Mouse (Mus musculus) heart, adult 2 months (tissue): ENCODE measurements at regions not wholly inside any gene's neighbourhood (a gene's known extent, or its start where the extent isn't known, plus 50 kb on each side); places are given as distances from the start of the nearest gene placed in this dataset.

Source experiments
- DNase-seq, 2 experiments: peaks; one replicate each; pipeline ENCODE4 v3.0.0; 2021
- H3K27ac ChIP-seq: fragments of 200-600 bp; 2 replicates; pipeline ENCODE4 v1.8.1; 2022
- H3K27me3 ChIP-seq: fragments of 200-500 bp; 2 replicates; pipeline ENCODE4 v1.6.1; 2012; ENCODE audit warnings: mild to moderate bottlenecking, low read length, inconsistent platforms, mixed read lengths; ENCODE audit not compliant: control insufficient read depth, insufficient read depth
- H3K36me3 ChIP-seq: fragments of 200-500 bp; 2 replicates; pipeline ENCODE4 v1.6.1; 2012; ENCODE audit warnings: low read length, inconsistent platforms; ENCODE audit not compliant: control insufficient read depth, insufficient read depth
- H3K4me1 ChIP-seq: fragments of 200-500 bp; 2 replicates; pipeline ENCODE4 v1.6.1; 2011; ENCODE audit warnings: low read length; ENCODE audit not compliant: control insufficient read depth, insufficient read depth
- H3K4me3 ChIP-seq: fragments of 200-600 bp; 2 replicates; pipeline ENCODE4 v1.8.1; 2022
- H3K79me2 ChIP-seq: fragments of 200-500 bp; replicated peaks from 2 replicates; pipeline ENCODE4 v1.6.1; 2012; ENCODE audit warnings: mild to moderate bottlenecking, inconsistent platforms, low read length, moderate library complexity, mixed read lengths; ENCODE audit not compliant: control insufficient read depth, insufficient read depth
- H3K9ac ChIP-seq: fragments of 200-500 bp; 2 replicates; pipeline ENCODE4 v1.6.1; 2012; ENCODE audit warnings: low read depth, mild to moderate bottlenecking, control low read depth, inconsistent platforms, low read length, mixed read lengths
- CTCF ChIP-seq: fragments of 200-600 bp; IDR thresholded peaks from 2 replicates; pipeline ENCODE4 v1.8.1; 2022; ENCODE audit warnings: antibody characterized with exemption, mild to moderate bottlenecking, moderate library complexity
- EP300 ChIP-seq: fragments of 200-500 bp; IDR thresholded peaks from 2 replicates; pipeline ENCODE4 v1.6.1; 2011; ENCODE audit warnings: low read depth, low read length, control low read depth; ENCODE audit not compliant: insufficient read depth
- POLR2A ChIP-seq: fragments of 200-500 bp; IDR thresholded peaks from 2 replicates; pipeline ENCODE4 v1.6.1; 2011; ENCODE audit warnings: mild to moderate bottlenecking, low read depth, low read length, control low read depth; ENCODE audit not compliant: insufficient read depth
- WGBS: fragments of 180-500 bp; shearing (Covaris S2); methylation state at CpG from one replicate; pipeline ENCODE4 v1.1.7; 2018; 5-methylcytosine and 5-hydroxymethylcytosine counted together
- intact Hi-C: fragments of 180-260 bp; cut with DNase I; formaldehyde crosslinking; loops from one replicate; pipeline ENCODE4 v1.15.1; 2025

DNA sequence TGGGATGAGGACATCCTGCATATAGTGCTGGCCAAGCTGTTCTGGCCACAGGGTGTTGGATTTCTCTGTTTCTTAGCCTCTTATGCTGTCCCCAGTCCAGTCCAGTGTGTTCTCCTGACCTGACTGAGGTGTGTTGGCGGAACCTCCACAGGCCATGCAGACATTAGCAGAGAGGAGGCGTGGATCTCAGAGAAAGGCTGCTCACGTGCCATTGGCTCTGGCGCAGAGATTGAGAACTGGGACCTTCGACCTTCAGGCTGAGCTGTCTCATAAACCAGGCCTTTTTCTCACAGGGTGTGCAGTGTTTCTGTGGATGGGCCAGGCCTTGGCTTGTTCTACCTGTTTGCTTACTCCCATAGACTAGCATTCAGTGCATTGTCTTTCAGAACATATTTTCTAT is 66.3 kb upstream of the Cnih3 start:
- Histone ChIP-seq H3K4me3 (no peak overlapping the region), H3K27me3 (peaks cover 2% of the 10 kb centered on the region; the same call in 1 of the 2 replicates), H3K27ac (no peak overlapping the region), H3K4me1 (no peaks in the 10 kb centered on the region), H3K36me3 (no peaks in the 10 kb centered on the region), H3K9ac (no peak overlapping the region), H3K79me2 (no peaks in the 10 kb centered on the region)
- TF ChIP-seq EP300 (no peak), CTCF (no peak), POLR2A (no peak)
- 88% methylated on average over 5 of the region's 5 CpGs for WGBS
- intact Hi-C loops, result no loop called here
- no peak for DNase-seq

DNA sequence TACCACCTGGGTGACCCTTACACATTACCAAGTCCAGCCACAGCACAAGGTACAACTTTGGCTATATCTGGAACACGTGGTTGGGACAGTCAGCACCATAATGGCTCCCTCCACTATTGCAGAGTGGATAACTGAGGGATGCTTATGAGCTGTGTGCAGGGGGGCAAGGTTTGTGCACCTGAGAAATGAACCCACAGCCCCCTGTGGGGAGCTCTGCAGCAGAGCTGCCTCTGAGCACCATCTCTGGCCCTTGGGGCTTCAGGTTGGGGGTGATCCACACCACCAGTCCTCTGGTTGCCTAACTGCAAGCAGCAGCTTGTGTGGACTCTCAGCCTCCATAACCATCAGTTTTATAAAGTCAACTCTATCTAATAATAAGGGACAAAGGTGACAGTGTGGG is 65.3 kb upstream of the Cnih3 start:
- intact Hi-C loops, result no loop called here
- no peak for TF ChIP-seq CTCF
- TF ChIP-seq EP300, result no peak
- no peak for TF ChIP-seq POLR2A
- DNase-seq, result no peak
- no peak overlapping the region for H3K9ac ChIP-seq
- WGBS, result 79% methylated on average over 1 of the region's 1 CpGs
- H3K79me2 ChIP-seq, result no peaks in the 10 kb centered on the region
- no peak overlapping the region for H3K4me3 ChIP-seq
- peaks cover 2% of the 10 kb centered on the region; the same call in 1 of the 2 replicates for H3K27me3 ChIP-seq
- no peaks in the 10 kb centered on the region for H3K4me1 ChIP-seq
- no peaks in the 10 kb centered on the region for H3K36me3 ChIP-seq
- H3K27ac ChIP-seq, result no peak overlapping the region

- Histone ChIP-seq H3K4me1 (no peaks in the 10 kb centered on the region), H3K27me3 (peaks cover 2% of the 10 kb centered on the region; the same call in 1 of the 2 replicates), H3K9ac (no peak overlapping the region), H3K36me3 (no peaks in the 10 kb centered on the region), H3K79me2 (no peaks in the 10 kb centered on the region), H3K27ac (no peak overlapping the region), H3K4me3 (no peak overlapping the region)
- intact Hi-C loops, result no loop called here
- TF ChIP-seq EP300 (no peak), POLR2A (no peak), CTCF (no peak)
- whole genome bisulfite sequencing, result 59% methylated on average over 13 of the region's 13 CpGs
- no peak for DNase-seq
These were observed 62.9 kb upstream of the Cnih3 start for GRCm38 (mm10) chr1:181289385-181290035.

DNA sequence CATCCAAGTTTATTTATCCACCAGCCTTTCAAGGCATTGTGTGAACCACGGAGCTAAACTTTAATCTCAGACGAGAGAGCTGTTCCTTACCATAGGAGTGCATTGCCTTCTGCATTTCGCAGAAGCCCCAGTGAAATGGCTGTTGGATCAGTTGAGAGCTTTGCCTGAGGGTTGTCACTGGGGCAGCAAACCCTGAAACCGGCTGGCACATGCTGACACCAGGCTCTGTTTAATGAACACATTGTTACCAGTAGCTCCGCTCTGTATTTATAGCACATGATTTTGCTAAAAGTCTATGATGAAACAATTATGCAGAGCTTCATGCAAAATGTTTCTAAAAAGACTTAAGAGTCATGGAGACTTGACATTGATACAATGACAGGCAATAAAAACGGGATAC is 61.2 kb upstream of the Cnih3 start:
- 70% methylated on average over 6 of the region's 6 CpGs for WGBS
- DNase-seq, result no peak
- Histone ChIP-seq H3K4me3 (no peak overlapping the region), H3K27ac (no peak overlapping the region), H3K79me2 (no peaks in the 10 kb centered on the region), H3K9ac (no peak overlapping the region), H3K27me3 (peaks cover 2% of the 10 kb centered on the region; the same call in 1 of the 2 replicates), H3K4me1 (no peaks in the 10 kb centered on the region), H3K36me3 (no peaks in the 10 kb centered on the region)
- intact Hi-C loops, result no loop called here
- TF ChIP-seq EP300, result no peak
- no peak for TF ChIP-seq CTCF
- TF ChIP-seq POLR2A, result no peak

- 84% methylated on average over 5 of the region's 5 CpGs for WGBS
- intact Hi-C loops, result no loop called here
- no peak overlapping the region for H3K9ac ChIP-seq
- TF ChIP-seq POLR2A, result no peak
- TF ChIP-seq CTCF, result no peak
- TF ChIP-seq EP300, result no peak
- H3K36me3 ChIP-seq, result no peaks in the 10 kb centered on the region
- no peaks in the 10 kb centered on the region for H3K4me1 ChIP-seq
- no peak for DNase-seq
- H3K27me3 ChIP-seq, result peaks cover 2% of the 10 kb centered on the region; the same call in 1 of the 2 replicates
- no peaks in the 10 kb centered on the region for H3K79me2 ChIP-seq
- H3K27ac ChIP-seq, result no peak overlapping the region
- no peak overlapping the region for H3K4me3 ChIP-seq
These were observed 60.5 kb upstream of the Cnih3 start for GRCm38 (mm10) chr1:181291966-181292365.

- no peak for TF ChIP-seq EP300
- TF ChIP-seq CTCF, result no peak
- TF ChIP-seq POLR2A, result no peak
- H3K4me3 ChIP-seq, result no peak overlapping the region
- no peaks in the 10 kb centered on the region for H3K36me3 ChIP-seq
- H3K79me2 ChIP-seq, result no peaks in the 10 kb centered on the region
- H3K9ac ChIP-seq, result no peak overlapping the region
- H3K4me1 ChIP-seq, result no peaks in the 10 kb centered on the region
- DNase-seq, result no peak
- H3K27ac ChIP-seq, result no peak overlapping the region
- peaks cover 2% of the 10 kb centered on the region; the same call in 1 of the 2 replicates for H3K27me3 ChIP-seq
- intact Hi-C loops, result no loop called here
- WGBS, result 81% methylated on average over 16 of the region's 16 CpGs
These were observed 59.2 kb upstream of the Cnih3 start for GRCm38 (mm10) chr1:181293079-181293865.
